Mouse (Mus musculus): ENCODE data around the gene Trim34b. TPM values are rescaled to one million over a fixed set of nuclear protein-coding genes. Genes with fewer than 3 reads are reported as not detected.
"Not testable (repeated sequence)": the region's sequence is repeated elsewhere in the genome, so short reads cannot be mapped to it uniquely, and the experiment has no call there.

Trim34b gene
- total and polyA plus RNA-seq, 2 experiments from 2014 or later = not detected

DNA sequence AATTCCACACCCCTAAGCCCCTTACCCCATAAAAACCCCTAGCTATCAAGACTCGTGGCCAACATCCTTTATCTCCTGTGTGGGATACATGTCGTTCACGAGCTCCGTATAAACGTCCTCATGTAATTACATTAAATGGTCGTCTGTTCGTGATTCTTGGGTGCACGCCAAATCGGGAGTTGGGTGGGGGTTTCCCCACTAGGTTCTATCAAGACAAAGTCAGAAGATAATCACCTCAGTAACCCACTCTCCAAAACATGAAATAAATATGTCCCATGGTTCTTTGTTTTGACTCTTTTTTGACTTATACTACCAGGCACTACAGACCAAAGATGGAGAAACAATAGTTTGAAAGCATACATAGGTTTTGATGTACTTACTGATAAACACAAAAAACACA is 7.2 kb upstream of the Trim34b start:
- Histone ChIP-seq H3K27me3 (ENCODE audit: control insufficient read depth, insufficient read depth, low read length) (no peaks in the 10 kb centered on the region), H3K9me3 (replicated peaks; ENCODE audit: control insufficient read depth, low read length) (no peaks in the 10 kb centered on the region), H3K4me3 (ENCODE audit: low read depth, low read length) (no peak overlapping the region), H3K36me3 (replicated peaks; ENCODE audit: control insufficient read depth, insufficient read depth, low read length) (no peaks in the 10 kb centered on the region), H3K4me1 (ENCODE audit: control insufficient read depth, insufficient read depth) (no peaks in the 10 kb centered on the region), H3K4me2 (ENCODE audit: low read depth, low read length) (no peak overlapping the region), H3K9ac (replicated peaks; ENCODE audit: low read depth, low read length) (no peak overlapping the region), H3K27ac (ENCODE audit: low read depth) (no peak overlapping the region)
- WGBS = 61% methylated on average over 9 of the region's 9 CpGs
- ATAC-seq (ENCODE audit: insufficient read depth, low read depth) (no peak), DNase-seq (ENCODE audit: low spot score) (no peak)
- no peak for TF ChIP-seq EP300 (IDR thresholded peaks at IDR 0.05; ENCODE audit: low read depth)
- no peak for TF ChIP-seq CTCF (IDR thresholded peaks at IDR 0.05; ENCODE audit: low read depth)

- not testable (repeated sequence) for ATAC-seq (ENCODE audit: insufficient read depth, low read depth); H3K9me3 ChIP-seq (replicated peaks; ENCODE audit: control insufficient read depth, low read length); H3K36me3 ChIP-seq (replicated peaks; ENCODE audit: control insufficient read depth, insufficient read depth, low read length); DNase-seq (ENCODE audit: low spot score); H3K27ac ChIP-seq (ENCODE audit: low read depth); H3K4me3 ChIP-seq (ENCODE audit: low read depth, low read length); H3K9ac ChIP-seq (replicated peaks; ENCODE audit: low read depth, low read length); H3K27me3 ChIP-seq (ENCODE audit: control insufficient read depth, insufficient read depth, low read length); H3K4me1 ChIP-seq (ENCODE audit: control insufficient read depth, insufficient read depth); H3K4me2 ChIP-seq (ENCODE audit: low read depth, low read length)
- WGBS = 65% methylated on average over 3 of the region's 3 CpGs
Measured at GRCm38 (mm10) chr7:104335547-104335946, 6.3 kb downstream of the Trim34b start.

GRCm38 (mm10) chr7:104340744-104341143 is 11.5 kb downstream of the Trim34b start:
- not testable (repeated sequence) for H3K4me3 ChIP-seq (ENCODE audit: low read depth, low read length); H3K9ac ChIP-seq (replicated peaks; ENCODE audit: low read depth, low read length); H3K4me1 ChIP-seq (ENCODE audit: control insufficient read depth, insufficient read depth); H3K9me3 ChIP-seq (replicated peaks; ENCODE audit: control insufficient read depth, low read length); H3K36me3 ChIP-seq (replicated peaks; ENCODE audit: control insufficient read depth, insufficient read depth, low read length); H3K4me2 ChIP-seq (ENCODE audit: low read depth, low read length); H3K27me3 ChIP-seq (ENCODE audit: control insufficient read depth, insufficient read depth, low read length); H3K27ac ChIP-seq (ENCODE audit: low read depth); DNase-seq (ENCODE audit: low spot score)
- WGBS = 75% methylated on average over 3 of the region's 4 CpGs
- 0 out of 2 replicates have a peak, but pooled peaks have one; percentile 62 for ATAC-seq (ENCODE audit: insufficient read depth, low read depth)

DNA sequence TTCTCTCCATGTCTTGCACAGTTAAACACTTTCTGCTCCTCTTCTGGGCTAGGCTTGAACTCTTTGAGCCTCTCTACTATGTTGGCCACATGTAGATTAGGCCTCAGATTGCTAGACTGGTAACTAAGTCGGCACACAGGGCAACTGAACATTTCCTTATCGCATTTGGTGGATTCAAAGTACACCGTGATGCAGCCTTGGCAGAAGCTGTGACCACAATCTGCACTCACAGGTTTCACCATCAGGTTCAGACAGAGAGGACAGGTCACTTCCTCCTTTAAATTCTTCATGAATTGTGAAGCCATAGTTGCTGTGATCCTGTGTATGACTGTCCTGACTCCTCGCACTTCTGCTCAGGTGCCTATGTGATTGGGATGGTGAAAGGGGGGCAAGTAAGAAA is 18.8 kb downstream of the Trim34b start:
- not testable (repeated sequence) for H3K27me3 ChIP-seq (ENCODE audit: control insufficient read depth, insufficient read depth, low read length); H3K27ac ChIP-seq (ENCODE audit: low read depth); DNase-seq (ENCODE audit: low spot score); H3K4me3 ChIP-seq (ENCODE audit: low read depth, low read length); H3K4me2 ChIP-seq (ENCODE audit: low read depth, low read length); ATAC-seq (ENCODE audit: insufficient read depth, low read depth); H3K36me3 ChIP-seq (replicated peaks; ENCODE audit: control insufficient read depth, insufficient read depth, low read length); H3K9me3 ChIP-seq (replicated peaks; ENCODE audit: control insufficient read depth, low read length); H3K9ac ChIP-seq (replicated peaks; ENCODE audit: low read depth, low read length); H3K4me1 ChIP-seq (ENCODE audit: control insufficient read depth, insufficient read depth)
- WGBS = 85% methylated on average over 4 of the region's 4 CpGs

DNA sequence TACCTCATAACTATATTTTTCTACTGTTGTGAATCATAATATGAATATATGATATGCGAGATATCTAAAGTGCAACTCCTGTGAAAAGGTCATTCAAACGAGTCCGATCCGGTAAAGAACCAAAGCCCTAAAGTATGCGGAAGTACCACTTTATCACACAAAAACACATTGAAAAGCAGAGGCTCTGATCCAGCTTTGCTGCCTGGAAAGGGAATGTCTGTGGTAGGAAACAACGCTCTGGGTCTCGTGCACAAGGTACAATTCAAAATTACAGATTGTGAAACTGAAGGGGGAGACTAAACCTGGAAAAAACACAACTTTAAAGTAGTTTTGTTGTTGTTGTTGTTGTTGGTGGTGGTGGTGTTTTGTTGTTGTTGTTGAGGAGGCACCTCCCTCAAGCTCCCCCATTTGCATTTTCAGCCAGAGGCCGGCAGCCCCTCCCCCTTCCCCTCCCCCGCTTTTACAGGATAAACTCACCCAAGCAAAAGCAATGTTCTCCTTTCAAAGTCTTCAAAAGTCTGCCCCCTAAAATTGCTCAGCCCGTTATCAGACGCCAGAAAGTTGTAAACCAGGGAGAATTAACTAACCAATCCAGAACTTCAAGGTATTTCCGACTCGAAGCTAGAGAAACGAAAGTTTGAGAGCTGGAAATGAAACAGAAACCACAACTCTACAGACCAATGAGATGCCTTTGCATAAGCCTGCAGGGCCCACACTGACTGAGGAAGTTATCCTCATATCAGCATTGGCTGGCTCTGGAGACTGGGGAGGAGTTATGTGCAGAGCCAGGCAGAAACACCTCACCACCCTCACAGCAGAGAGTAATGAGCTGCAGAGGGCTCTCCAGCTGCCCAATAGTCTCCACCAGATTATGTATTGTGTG is 23.7 kb downstream of the Trim34b start, which contains the start of gene Trim12c:
Gene Trim12c (minus strand): TSS at position 646 of the 883 bp plus-strand sequence.
- peak within 1 kb of the TSS; percentile 63 for H3K4me3 ChIP-seq (ENCODE audit: low read depth, low read length)
- no peaks in the 10 kb centered on the region for H3K4me1 ChIP-seq (ENCODE audit: control insufficient read depth, insufficient read depth)
- H3K36me3 ChIP-seq (replicated peaks; ENCODE audit: control insufficient read depth, insufficient read depth, low read length) = no peaks in the 10 kb centered on the region
- H3K27me3 ChIP-seq (ENCODE audit: control insufficient read depth, insufficient read depth, low read length) = no peaks in the 10 kb centered on the region
- peak within 1 kb of the TSS; percentile 87 for H3K27ac ChIP-seq (ENCODE audit: low read depth)
- TF ChIP-seq CTCF (IDR thresholded peaks at IDR 0.05; ENCODE audit: low read depth) (no peak), EP300 (IDR thresholded peaks at IDR 0.05; ENCODE audit: low read depth) (no peak)
- DNase-seq (ENCODE audit: low spot score) (peak; percentile 95), ATAC-seq (ENCODE audit: insufficient read depth, low read depth) (peak; percentile 100)
- 2% methylated on average over 14 of the region's 14 CpGs for WGBS
- H3K9ac ChIP-seq (replicated peaks; ENCODE audit: low read depth, low read length) = peak within 1 kb of the TSS; percentile 43
- H3K4me2 ChIP-seq (ENCODE audit: low read depth, low read length) = peak within 1 kb of the TSS; percentile 72
- H3K9me3 ChIP-seq (replicated peaks; ENCODE audit: control insufficient read depth, low read length) = no peaks in the 10 kb centered on the region

- DNase-seq (ENCODE audit: low spot score) (no peak), ATAC-seq (ENCODE audit: insufficient read depth, low read depth) (no peak; the same call in 1 of the 2 replicates)
- Histone ChIP-seq H3K9me3 (replicated peaks; ENCODE audit: control insufficient read depth, low read length) (no peaks in the 10 kb centered on the region), H3K4me2 (ENCODE audit: low read depth, low read length) (peak overlapping the region; percentile 72; the same call in 1 of the 2 replicates), H3K27me3 (ENCODE audit: control insufficient read depth, insufficient read depth, low read length) (no peaks in the 10 kb centered on the region), H3K9ac (replicated peaks; ENCODE audit: low read depth, low read length) (no peak overlapping the region), H3K4me1 (ENCODE audit: control insufficient read depth, insufficient read depth) (no peaks in the 10 kb centered on the region), H3K27ac (ENCODE audit: low read depth) (peak overlapping the region; percentile 87), H3K4me3 (ENCODE audit: low read depth, low read length) (peak overlapping the region; percentile 63; the same call in 1 of the 2 replicates), H3K36me3 (replicated peaks; ENCODE audit: control insufficient read depth, insufficient read depth, low read length) (no peaks in the 10 kb centered on the region)
- 47% methylated on average over 2 of the region's 2 CpGs for WGBS
- TF ChIP-seq CTCF (IDR thresholded peaks at IDR 0.05; ENCODE audit: low read depth) (no peak), EP300 (IDR thresholded peaks at IDR 0.05; ENCODE audit: low read depth) (no peak)
Measured at GRCm38 (mm10) chr7:104353600-104353967, 24.3 kb downstream of the Trim34b start.

Data from heart, postnatal 0 days (tissue).